Mouse (Mus musculus) liver, embryonic 11.5 days (tissue): Measurements from ENCODE around the gene Slc6a4. TPM values are rescaled to one million over a fixed set of nuclear protein-coding genes. Genes with fewer than 3 reads are reported as not detected.
"Not testable (repeated sequence)": the region's sequence is repeated elsewhere in the genome, so short reads cannot be mapped to it uniquely, and the experiment has no call there.

ENCODE experiments used
- ATAC-seq: fragments of 200-750 bp; cut with Nextera tagmentation; replicated peaks from 2 replicates; pipeline ENCODE4 v1.8.0; 2017; ENCODE audit warnings: moderate number of reproducible peaks, mild to moderate bottlenecking, moderate TSS enrichment, moderate library complexity; ENCODE audit not compliant: low FRiP score
- DNase-seq: peaks from one replicate; pipeline ENCODE4 v3.0.0-alpha.2; 2017; ENCODE audit warnings: low spot score
- H3K27ac ChIP-seq: fragments of 300-500 bp; sonication (generic); 2 replicates; pipeline ENCODE4 v1.5.1; 2014; ENCODE audit warnings: mild to moderate bottlenecking, low read depth, low read length, control low read depth
- H3K27me3 ChIP-seq: fragments of 300-500 bp; sonication (generic); replicated peaks from 2 replicates; pipeline ENCODE4 v1.6.1; 2014; ENCODE audit warnings: low read length, mixed read lengths; ENCODE audit not compliant: control insufficient read depth, insufficient read depth
- H3K36me3 ChIP-seq: fragments of 300-500 bp; sonication (generic); 2 replicates; pipeline ENCODE4 v1.6.1; 2014; ENCODE audit warnings: mild to moderate bottlenecking, low read length, moderate library complexity, mixed read lengths; ENCODE audit not compliant: control insufficient read depth, insufficient read depth
- H3K4me1 ChIP-seq: fragments of 300-500 bp; sonication (generic); replicated peaks from 2 replicates; pipeline ENCODE4 v1.6.1; 2014; ENCODE audit warnings: low read length, mixed read lengths; ENCODE audit not compliant: control insufficient read depth, insufficient read depth
- H3K4me2 ChIP-seq: fragments of 300-500 bp; sonication (generic); 2 replicates; pipeline ENCODE4 v1.6.1; 2014; ENCODE audit warnings: mild to moderate bottlenecking, control low read depth, moderate library complexity
- H3K4me3 ChIP-seq: fragments of 300-500 bp; sonication (generic); 2 replicates; pipeline ENCODE4 v1.5.1; 2014; ENCODE audit warnings: low read depth, low read length, control low read depth
- H3K9ac ChIP-seq: fragments of 300-500 bp; sonication (generic); 2 replicates; pipeline ENCODE4 v1.6.1; 2014; ENCODE audit warnings: low read depth, low read length, control low read depth
- H3K9me3 ChIP-seq: fragments of 300-500 bp; sonication (generic); 2 replicates; pipeline ENCODE4 v1.6.1; 2016; ENCODE audit warnings: low read length, inconsistent platforms, mixed read lengths; ENCODE audit not compliant: control insufficient read depth
- WGBS: fragments of 180-500 bp; shearing (Covaris S2); extraction: QIAGEN DNeasy Blood & Tissue Kit; methylation state at CpG from one replicate; pipeline ENCODE4 v1.1.7; 2014; 5-methylcytosine and 5-hydroxymethylcytosine counted together
- polyA plus RNA-seq: library from polyadenylated mRNA; unstranded; fragments of >200 nt; fragmentation: Nextera tagmentation; extraction: Ambion mirVana; gene quantifications from 2 replicates; pipeline ENCODE4 v1.2.1, GENCODE M21; 2014

Gene Slc6a4
- polyA plus RNA-seq, 1 experiment from 2014 or later, result 1.9 TPM

- H3K27me3 ChIP-seq, result no peaks in the 10 kb centered on the region
- no peak overlapping the region for H3K9ac ChIP-seq
- 53% methylated on average over 14 of the region's 14 CpGs for whole genome bisulfite sequencing
- no peak for DNase-seq
- no peak overlapping the region for H3K27ac ChIP-seq
- no peak overlapping the region for H3K4me3 ChIP-seq
- H3K4me2 ChIP-seq, result no peak overlapping the region
- H3K9me3 ChIP-seq, result no peaks in the 10 kb centered on the region
- H3K36me3 ChIP-seq, result no peaks in the 10 kb centered on the region
- no peaks in the 10 kb centered on the region for H3K4me1 ChIP-seq
- no peak for ATAC-seq
Measured at GRCm38 (mm10) chr11:77031151-77031934, 32.9 kb downstream of the Slc6a4 start.

DNA sequence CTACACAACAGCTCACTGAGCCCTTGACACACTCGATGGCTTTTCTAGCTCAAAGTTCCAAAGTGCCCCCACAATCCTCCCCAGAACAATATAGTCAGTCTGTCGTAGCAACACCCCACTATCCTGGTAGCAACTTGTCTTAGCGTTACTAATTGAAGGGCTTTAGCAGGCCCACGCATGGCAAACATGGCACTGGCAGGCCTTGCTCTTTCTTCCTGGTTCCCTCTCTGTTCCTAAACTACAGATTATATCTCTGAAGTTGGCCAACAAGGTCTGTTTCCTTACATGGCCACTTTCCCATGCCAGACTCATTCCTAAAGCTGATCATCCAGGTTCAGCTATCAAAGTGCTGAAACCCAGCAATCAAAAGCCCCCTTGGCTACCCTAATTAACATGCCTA, 43.5 kb downstream of the Slc6a4 start:
- no peaks in the 10 kb centered on the region for H3K27me3 ChIP-seq
- no peaks in the 10 kb centered on the region for H3K9me3 ChIP-seq
- no peak for ATAC-seq
- peaks cover 14% of the 10 kb centered on the region; the same call in 1 of the 2 replicates for H3K36me3 ChIP-seq
- no peak overlapping the region for H3K27ac ChIP-seq
- H3K4me1 ChIP-seq, result no peaks in the 10 kb centered on the region
- no peak overlapping the region for H3K9ac ChIP-seq
- no peak overlapping the region for H3K4me2 ChIP-seq
- DNase-seq, result no peak
- 92% methylated on average over 4 of the region's 4 CpGs for WGBS
- H3K4me3 ChIP-seq, result no peak overlapping the region

DNA sequence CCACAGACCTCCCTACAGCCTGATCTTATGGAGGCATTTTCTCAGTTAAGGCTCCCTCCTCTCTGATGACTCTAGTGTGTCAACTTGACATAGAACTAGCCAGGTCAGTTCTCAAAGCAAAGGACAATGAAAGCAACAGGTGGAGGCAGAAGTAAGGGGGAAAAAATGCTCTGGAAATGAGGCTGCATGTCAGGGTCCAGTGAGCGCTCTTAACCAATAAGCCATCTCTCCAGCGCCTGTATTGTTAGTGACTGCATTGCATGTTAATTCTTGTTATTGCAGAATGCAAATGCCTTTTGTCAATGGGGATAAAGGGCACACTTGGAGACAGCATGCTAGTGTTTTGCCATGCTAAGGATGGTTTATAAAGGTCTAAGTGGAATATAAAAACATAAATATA, 44.4 kb downstream of the Slc6a4 start:
- Histone ChIP-seq H3K4me2 (no peak overlapping the region), H3K9me3 (no peaks in the 10 kb centered on the region), H3K4me1 (no peaks in the 10 kb centered on the region), H3K27ac (no peak overlapping the region), H3K27me3 (no peaks in the 10 kb centered on the region), H3K36me3 (peaks cover 16% of the 10 kb centered on the region; the same call in 1 of the 2 replicates), H3K4me3 (no peak overlapping the region), H3K9ac (no peak overlapping the region)
- 78% methylated on average over 2 of the region's 2 CpGs for WGBS
- DNase-seq (no peak), ATAC-seq (no peak)

DNA sequence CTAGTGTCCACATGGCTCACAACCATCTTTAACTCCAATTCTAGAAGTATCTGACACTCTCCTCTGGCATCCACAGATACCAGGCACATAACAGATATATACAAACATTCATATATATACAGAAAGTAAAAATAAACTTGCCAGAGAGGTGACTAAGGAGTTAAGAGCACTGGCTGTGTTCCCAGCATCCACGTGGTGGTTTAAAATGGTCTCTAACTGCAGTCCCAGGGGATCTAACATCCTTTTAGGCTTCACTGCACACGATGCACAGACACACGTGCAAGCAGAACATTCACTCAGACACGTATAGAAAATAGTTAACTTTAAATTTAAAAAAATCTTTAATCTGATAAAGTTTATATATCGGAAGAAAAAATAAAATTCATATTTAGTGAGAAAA, 63.5 kb downstream of the Slc6a4 start:
- H3K27ac ChIP-seq, result no peak overlapping the region
- H3K27me3 ChIP-seq, result no peaks in the 10 kb centered on the region
- H3K9ac ChIP-seq, result no peak overlapping the region
- H3K36me3 ChIP-seq, result no peaks in the 10 kb centered on the region
- no peaks in the 10 kb centered on the region for H3K4me1 ChIP-seq
- H3K4me2 ChIP-seq, result no peak overlapping the region
- DNase-seq (no peak), ATAC-seq (no peak)
- H3K9me3 ChIP-seq, result no peaks in the 10 kb centered on the region
- 83% methylated on average over 5 of the region's 5 CpGs for WGBS
- no peak overlapping the region for H3K4me3 ChIP-seq

GRCm38 (mm10) chr11:77063406-77063805, 65.0 kb downstream of the Slc6a4 start:
- H3K4me3 ChIP-seq, result no peak overlapping the region
- ATAC-seq (no peak), DNase-seq (no peak)
- H3K27ac ChIP-seq, result no peak overlapping the region
- H3K27me3 ChIP-seq, result no peaks in the 10 kb centered on the region
- no peak overlapping the region for H3K9ac ChIP-seq
- no peak overlapping the region for H3K4me2 ChIP-seq
- H3K9me3 ChIP-seq, result no peaks in the 10 kb centered on the region
- H3K4me1 ChIP-seq, result no peaks in the 10 kb centered on the region
- no peaks in the 10 kb centered on the region for H3K36me3 ChIP-seq
- 93% methylated on average over 2 of the region's 2 CpGs for WGBS

GRCm38 (mm10) chr11:77068825-77069224, 70.4 kb downstream of the Slc6a4 start:
- Histone ChIP-seq H3K4me2 (no peak overlapping the region), H3K27me3 (no peaks in the 10 kb centered on the region), H3K9me3 (no peaks in the 10 kb centered on the region), H3K9ac (no peak overlapping the region), H3K36me3 (peaks cover 5% of the 10 kb centered on the region; the same call in 1 of the 2 replicates), H3K4me3 (no peak overlapping the region), H3K27ac (no peak overlapping the region), H3K4me1 (no peaks in the 10 kb centered on the region)
- DNase-seq (no peak), ATAC-seq (no peak)
- 86% methylated on average over 4 of the region's 4 CpGs for WGBS

- DNase-seq (no peak), ATAC-seq (no peak)
- no peak overlapping the region for H3K4me2 ChIP-seq
- no peaks in the 10 kb centered on the region for H3K4me1 ChIP-seq
- H3K36me3 ChIP-seq, result peaks cover 12% of the 10 kb centered on the region; the same call in 1 of the 2 replicates
- H3K27me3 ChIP-seq, result no peaks in the 10 kb centered on the region
- no peaks in the 10 kb centered on the region for H3K9me3 ChIP-seq
- H3K27ac ChIP-seq, result no peak overlapping the region
- no peak overlapping the region for H3K4me3 ChIP-seq
- WGBS, result 78% methylated on average over 4 of the region's 4 CpGs
- no peak overlapping the region for H3K9ac ChIP-seq
Measured at GRCm38 (mm10) chr11:77070721-77071120, 72.3 kb downstream of the Slc6a4 start.

- H3K36me3 ChIP-seq, H3K27me3 ChIP-seq, DNase-seq, H3K4me1 ChIP-seq, H3K9me3 ChIP-seq, ATAC-seq, H3K27ac ChIP-seq: not testable (repeated sequence)
- WGBS, result 54% methylated on average over 4 of the region's 4 CpGs
- Histone ChIP-seq H3K4me3 (peak overlapping the region; percentile 77), H3K4me2 (peak overlapping the region; percentile 76), H3K9ac (peak overlapping the region; percentile 77)
Measured at GRCm38 (mm10) chr11:77077331-77077730, 78.9 kb downstream of the Slc6a4 start.

DNA sequence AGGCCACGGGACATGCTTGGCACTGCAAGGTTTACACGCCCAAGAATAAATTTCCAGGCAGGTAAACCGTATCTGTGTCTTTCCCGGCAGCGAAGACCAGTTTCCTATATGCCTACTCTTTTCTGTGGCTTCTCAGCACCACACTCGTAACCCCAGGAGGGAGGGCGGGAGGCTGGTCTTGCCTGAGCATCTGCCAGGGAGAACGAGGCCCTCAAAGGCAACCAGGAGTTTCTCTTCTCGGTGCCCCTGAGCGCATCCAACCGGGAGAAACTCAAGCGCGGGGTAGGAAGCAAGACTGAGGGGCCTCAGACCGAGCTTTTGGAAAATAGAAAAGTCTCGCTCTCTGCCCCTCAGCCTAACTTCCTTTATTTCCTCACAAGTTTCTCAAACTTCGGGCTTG, 79.4 kb downstream of the Slc6a4 start:
- WGBS, result 2% methylated on average over 16 of the region's 16 CpGs
- no peak for DNase-seq

More for the DNA sequence above, 79.4 kb downstream of the Slc6a4 start:
- H3K27ac ChIP-seq, result peak overlapping the region; percentile 52; the same call in 1 of the 2 replicates
- H3K36me3 ChIP-seq, result peaks cover 8% of the 10 kb centered on the region; the same call in 1 of the 2 replicates
- H3K9ac ChIP-seq, result peak overlapping the region; percentile 77
- 0 out of 2 replicates have a peak, but pooled peaks have one; percentile 18 for ATAC-seq
- no peaks in the 10 kb centered on the region for H3K27me3 ChIP-seq
- no peaks in the 10 kb centered on the region for H3K9me3 ChIP-seq
- peak overlapping the region; percentile 76 for H3K4me2 ChIP-seq
- H3K4me1 ChIP-seq, result peaks cover 3% of the 10 kb centered on the region; the same call in 1 of the 2 replicates
- peak overlapping the region; percentile 77 for H3K4me3 ChIP-seq
